Mouse (Mus musculus) cerebellum, adult 11-12 months (tissue): ENCODE measurements around the gene Dctn2.

ENCODE experiments used
- DNase-seq: peaks from one replicate; pipeline ENCODE4 v3.0.0; 2022

Gene Dctn2

GRCm38 (mm10) chr10:127318009-127318408 lies 51.8 kb downstream of the Dctn2 start:
- DNase-seq, result no peak

- no peak for DNase-seq
Observed at GRCm38 (mm10) chr10:127319969-127320368, 53.8 kb downstream of the Dctn2 start.

- DNase-seq, result no peak
Observed at GRCm38 (mm10) chr10:127321621-127322020, 55.5 kb downstream of the Dctn2 start, which contains the start of gene Arhgap9. Arhgap9 (plus strand) TSS chr10:127321964.

- DNase-seq, result no peak
Observed at GRCm38 (mm10) chr10:127322178-127322577, 56.0 kb downstream of the Dctn2 start.

GRCm38 (mm10) chr10:127322669-127323068 lies 56.5 kb downstream of the Dctn2 start:
- no peak for DNase-seq

- DNase-seq, result no peak
Observed at GRCm38 (mm10) chr10:127323131-127323855, 57.1 kb downstream of the Dctn2 start.

- no peak for DNase-seq
Observed at GRCm38 (mm10) chr10:127324495-127324894, 58.3 kb downstream of the Dctn2 start.

- DNase-seq, result no peak
Observed at GRCm38 (mm10) chr10:127325454-127326016, 59.4 kb downstream of the Dctn2 start.

GRCm38 (mm10) chr10:127326017-127326801 lies 60.0 kb downstream of the Dctn2 start:
- no peak for DNase-seq

GRCm38 (mm10) chr10:127326828-127327227 lies 60.7 kb downstream of the Dctn2 start:
- no peak for DNase-seq

GRCm38 (mm10) chr10:127327461-127328145 lies 61.4 kb downstream of the Dctn2 start:
- no peak for DNase-seq

- DNase-seq, result no peak
Observed at GRCm38 (mm10) chr10:127330212-127330611, 64.0 kb downstream of the Dctn2 start.
